Mouse (Mus musculus) hindbrain, embryonic 16.5 days (tissue): ENCODE results near the gene Ptch1. TPM values are rescaled to one million over a fixed set of nuclear protein-coding genes. Genes with fewer than 3 reads are reported as not detected.

ENCODE experiments used
- ATAC-seq: fragments of 200-750 bp; cut with Nextera tagmentation; 2 replicates; pipeline ENCODE4 v1.8.0; 2017; ENCODE audit warnings: moderate TSS enrichment, moderate library complexity
- H3K27ac ChIP-seq: fragments of 300-500 bp; sonication (generic); 2 replicates; pipeline ENCODE4 v1.5.1; 2014; ENCODE audit warnings: low read depth, mild to moderate bottlenecking, control low read depth, low read length, moderate library complexity
- H3K27me3 ChIP-seq: fragments of 300-500 bp; sonication (generic); replicated peaks from 2 replicates; pipeline ENCODE4 v1.6.1; 2014; ENCODE audit warnings: low read length; ENCODE audit not compliant: control insufficient read depth, insufficient read depth
- H3K36me3 ChIP-seq: fragments of 300-500 bp; sonication (generic); 2 replicates; pipeline ENCODE4 v1.6.1; 2014; ENCODE audit warnings: mild to moderate bottlenecking, low read length, moderate library complexity, mixed read lengths; ENCODE audit not compliant: control insufficient read depth, insufficient read depth
- H3K4me1 ChIP-seq: fragments of 300-500 bp; sonication (generic); 2 replicates; pipeline ENCODE4 v1.6.1; 2014; ENCODE audit warnings: low read depth, low read length; ENCODE audit not compliant: control insufficient read depth, insufficient read depth
- H3K4me2 ChIP-seq: fragments of 300-500 bp; sonication (generic); 2 replicates; pipeline ENCODE4 v1.6.1; 2014; ENCODE audit warnings: mild to moderate bottlenecking, low read length, control low read depth, moderate library complexity
- H3K4me3 ChIP-seq: fragments of 300-500 bp; sonication (generic); 2 replicates; pipeline ENCODE4 v1.5.1; 2014; ENCODE audit warnings: mild to moderate bottlenecking, low read length, control low read depth, moderate library complexity
- H3K9ac ChIP-seq: fragments of 300-500 bp; sonication (generic); 2 replicates; pipeline ENCODE4 v1.6.1; 2014; ENCODE audit warnings: low read depth, mild to moderate bottlenecking, control low read depth, low read length, moderate library complexity
- H3K9me3 ChIP-seq: fragments of 300-500 bp; sonication (generic); 2 replicates; pipeline ENCODE4 v1.6.1; 2014; ENCODE audit warnings: mild to moderate bottlenecking, low read length, moderate library complexity; ENCODE audit not compliant: control insufficient read depth
- WGBS: fragments of 180-500 bp; shearing (Covaris S2); extraction: QIAGEN DNeasy Blood & Tissue Kit; methylation state at CpG from one replicate; pipeline ENCODE4 v1.1.7; 2014; 5-methylcytosine and 5-hydroxymethylcytosine counted together
- polyA plus RNA-seq: library from polyadenylated mRNA; unstranded; fragments of >200 nt; fragmentation: Nextera tagmentation; extraction: Ambion mirVana; gene quantifications from 2 replicates; pipeline ENCODE4 v1.2.1, GENCODE M21; 2015

Gene Ptch1
- polyA plus RNA-seq, 1 experiment from 2014 or later: 15.3 TPM

- peaks cover 10% of the 10 kb centered on the region for H3K27me3 ChIP-seq
Measured at GRCm38 (mm10) chr13:63572453-63573255, 744 bp downstream of the Ptch1 start.

GRCm38 (mm10) chr13:63572111-63572452 is 1.3 kb downstream of the Ptch1 start:
- Histone ChIP-seq H3K27me3 (peaks cover 10% of the 10 kb centered on the region), H3K27ac (peak overlapping the region; percentile 87), H3K36me3 (no peaks in the 10 kb centered on the region), H3K4me1 (peaks cover 16% of the 10 kb centered on the region), H3K9me3 (no peaks in the 10 kb centered on the region), H3K4me3 (peak overlapping the region; percentile 73), H3K4me2 (peak overlapping the region; percentile 84), H3K9ac (peak overlapping the region; percentile 89)
- ATAC-seq: peak; percentile 7; the same call in 1 of the 2 replicates
- under 1% methylated on average over 12 of the region's 12 CpGs for WGBS

More at GRCm38 (mm10) chr13:63572453-63573255, 744 bp downstream of the Ptch1 start:
- H3K9ac ChIP-seq: peak overlapping the region; percentile 89
- H3K27ac ChIP-seq: peak overlapping the region; percentile 87
- peak overlapping the region; percentile 73 for H3K4me3 ChIP-seq
- H3K9me3 ChIP-seq: no peaks in the 10 kb centered on the region
- WGBS: under 1% methylated on average over 63 of the region's 67 CpGs
- peaks cover 13% of the 10 kb centered on the region for H3K4me1 ChIP-seq
- H3K36me3 ChIP-seq: no peaks in the 10 kb centered on the region
- ATAC-seq: peak; percentile 58
- peak overlapping the region; percentile 84 for H3K4me2 ChIP-seq

DNA sequence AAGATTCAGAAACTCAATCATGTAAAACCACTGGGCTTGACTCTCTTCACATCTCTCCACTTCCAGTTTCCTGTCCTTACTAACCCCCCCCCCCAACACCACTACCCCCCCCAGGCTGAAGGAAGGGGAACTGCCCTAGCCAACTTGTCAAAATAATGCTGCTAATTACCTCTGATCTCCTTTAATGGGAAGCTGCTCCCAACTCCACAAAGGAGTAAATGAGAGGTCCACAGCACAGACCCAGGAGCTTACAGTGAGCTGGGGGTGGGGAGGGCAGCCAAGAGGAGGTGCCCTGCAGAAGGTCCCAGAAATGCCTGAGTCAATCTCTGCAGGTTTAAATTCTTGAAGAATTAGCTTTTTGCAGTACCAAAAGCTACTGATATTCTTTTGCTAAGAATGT is 2.9 kb downstream of the Ptch1 start:
- Histone ChIP-seq H3K9ac (no peak overlapping the region), H3K9me3 (no peaks in the 10 kb centered on the region), H3K27me3 (peaks cover 10% of the 10 kb centered on the region), H3K4me3 (no peak overlapping the region; the same call in 1 of the 2 replicates), H3K27ac (no peak overlapping the region), H3K36me3 (no peaks in the 10 kb centered on the region), H3K4me1 (peaks cover 16% of the 10 kb centered on the region), H3K4me2 (peak overlapping the region; percentile 84)
- ATAC-seq: no peak

GRCm38 (mm10) chr13:63569396-63569756 is 4.0 kb downstream of the Ptch1 start:
- peak overlapping the region; percentile 18; the same call in 1 of the 2 replicates for H3K27ac ChIP-seq
- no peak overlapping the region for H3K4me3 ChIP-seq
- WGBS: 10% methylated on average over 5 of the region's 5 CpGs
- no peak overlapping the region for H3K9ac ChIP-seq
- H3K4me2 ChIP-seq: no peak overlapping the region
- peaks cover 9% of the 10 kb centered on the region for H3K27me3 ChIP-seq
- ATAC-seq: no peak
- no peaks in the 10 kb centered on the region for H3K36me3 ChIP-seq
- H3K4me1 ChIP-seq: peaks cover 16% of the 10 kb centered on the region
- no peaks in the 10 kb centered on the region for H3K9me3 ChIP-seq

DNA sequence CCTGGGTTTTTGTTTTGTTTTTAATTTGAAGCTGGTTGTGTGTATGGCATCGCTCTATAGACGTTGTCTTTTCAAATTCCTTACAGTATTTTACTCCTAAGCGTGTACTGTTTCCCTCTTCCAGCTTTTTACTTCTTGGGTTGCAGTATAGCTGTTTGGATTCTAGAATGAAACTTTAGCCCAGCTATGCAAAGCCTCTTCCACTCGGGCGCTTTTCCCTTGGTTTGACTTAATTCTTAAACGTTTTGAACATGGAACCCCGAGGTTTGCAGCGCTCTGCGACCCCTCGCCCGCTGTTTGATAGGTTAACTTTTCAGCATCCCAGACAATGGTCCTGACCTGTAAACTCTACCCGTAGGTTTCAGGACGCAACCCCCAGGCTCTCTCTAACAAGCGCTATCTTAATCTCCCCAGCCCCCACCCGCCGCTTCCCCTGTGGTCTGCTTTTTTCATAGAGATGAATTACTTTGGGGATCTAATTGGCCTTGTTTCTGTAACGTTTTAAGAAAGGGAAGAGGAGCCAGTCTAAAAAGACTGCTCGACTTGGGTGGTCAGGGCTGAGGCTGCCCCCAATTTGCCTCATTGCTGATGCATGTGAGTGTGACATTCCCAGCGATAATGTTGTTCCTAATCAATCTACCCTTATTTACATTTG is 4.5 kb downstream of the Ptch1 start:
- peak overlapping the region; percentile 18; the same call in 1 of the 2 replicates for H3K27ac ChIP-seq
- peaks cover 16% of the 10 kb centered on the region for H3K4me1 ChIP-seq
- H3K36me3 ChIP-seq: no peaks in the 10 kb centered on the region
- peaks cover 5% of the 10 kb centered on the region for H3K27me3 ChIP-seq
- no peak overlapping the region for H3K9ac ChIP-seq
- H3K4me3 ChIP-seq: peak overlapping the region; percentile 93; the same call in 1 of the 2 replicates
- 3% methylated on average over 19 of the region's 19 CpGs for WGBS
- ATAC-seq: no peak
- H3K9me3 ChIP-seq: no peaks in the 10 kb centered on the region
- peak overlapping the region; percentile 98 for H3K4me2 ChIP-seq

- Histone ChIP-seq H3K4me3 (peak overlapping the region; percentile 93), H3K27me3 (peaks cover 5% of the 10 kb centered on the region), H3K4me2 (peak overlapping the region; percentile 98), H3K27ac (peak overlapping the region; percentile 88), H3K9ac (peak overlapping the region; percentile 71), H3K36me3 (no peaks in the 10 kb centered on the region), H3K9me3 (no peaks in the 10 kb centered on the region), H3K4me1 (peaks cover 16% of the 10 kb centered on the region)
- under 1% methylated on average over 14 of the region's 14 CpGs for WGBS
- ATAC-seq: no peak
Measured at GRCm38 (mm10) chr13:63568306-63568705, 5.1 kb downstream of the Ptch1 start.

- WGBS: under 1% methylated on average over 44 of the region's 62 CpGs
- Histone ChIP-seq H3K27ac (peak overlapping the region; percentile 88), H3K4me2 (peak overlapping the region; percentile 98), H3K9ac (peak overlapping the region; percentile 71), H3K9me3 (no peaks in the 10 kb centered on the region), H3K27me3 (peaks cover 5% of the 10 kb centered on the region), H3K4me1 (peaks cover 16% of the 10 kb centered on the region), H3K4me3 (peak overlapping the region; percentile 93), H3K36me3 (no peaks in the 10 kb centered on the region)
- ATAC-seq: peak; percentile 87
Measured at GRCm38 (mm10) chr13:63567677-63568293, 5.6 kb downstream of the Ptch1 start.

- peaks cover 5% of the 10 kb centered on the region for H3K27me3 ChIP-seq
- peak overlapping the region; percentile 95 for H3K9ac ChIP-seq
- H3K4me3 ChIP-seq: peak overlapping the region; percentile 93
- no peaks in the 10 kb centered on the region for H3K36me3 ChIP-seq
- H3K9me3 ChIP-seq: no peaks in the 10 kb centered on the region
- peaks cover 21% of the 10 kb centered on the region for H3K4me1 ChIP-seq
- ATAC-seq: peak; percentile 75
- peak overlapping the region; percentile 98 for H3K4me2 ChIP-seq
- peak overlapping the region; percentile 98 for H3K27ac ChIP-seq
- under 1% methylated on average over 46 of the region's 46 CpGs for WGBS
Measured at GRCm38 (mm10) chr13:63566018-63567015, 7.1 kb downstream of the Ptch1 start.
